Mouse (Mus musculus) CH12.LX (cell line): Measurements from ENCODE around the gene Gm5767.

Experiments used
- EP300 ChIP-seq: IDR thresholded peaks from 2 replicates; pipeline ENCODE4 v1.6.1; 2011; ENCODE audit warnings: low read length, improper control_type of control experiment
- TCF12 ChIP-seq: IDR thresholded peaks from 2 replicates; pipeline ENCODE4 v1.6.1; 2014; ENCODE audit warnings: low read depth, mild to moderate bottlenecking, inconsistent platforms, low read length, improper control_type of control experiment

DNA sequence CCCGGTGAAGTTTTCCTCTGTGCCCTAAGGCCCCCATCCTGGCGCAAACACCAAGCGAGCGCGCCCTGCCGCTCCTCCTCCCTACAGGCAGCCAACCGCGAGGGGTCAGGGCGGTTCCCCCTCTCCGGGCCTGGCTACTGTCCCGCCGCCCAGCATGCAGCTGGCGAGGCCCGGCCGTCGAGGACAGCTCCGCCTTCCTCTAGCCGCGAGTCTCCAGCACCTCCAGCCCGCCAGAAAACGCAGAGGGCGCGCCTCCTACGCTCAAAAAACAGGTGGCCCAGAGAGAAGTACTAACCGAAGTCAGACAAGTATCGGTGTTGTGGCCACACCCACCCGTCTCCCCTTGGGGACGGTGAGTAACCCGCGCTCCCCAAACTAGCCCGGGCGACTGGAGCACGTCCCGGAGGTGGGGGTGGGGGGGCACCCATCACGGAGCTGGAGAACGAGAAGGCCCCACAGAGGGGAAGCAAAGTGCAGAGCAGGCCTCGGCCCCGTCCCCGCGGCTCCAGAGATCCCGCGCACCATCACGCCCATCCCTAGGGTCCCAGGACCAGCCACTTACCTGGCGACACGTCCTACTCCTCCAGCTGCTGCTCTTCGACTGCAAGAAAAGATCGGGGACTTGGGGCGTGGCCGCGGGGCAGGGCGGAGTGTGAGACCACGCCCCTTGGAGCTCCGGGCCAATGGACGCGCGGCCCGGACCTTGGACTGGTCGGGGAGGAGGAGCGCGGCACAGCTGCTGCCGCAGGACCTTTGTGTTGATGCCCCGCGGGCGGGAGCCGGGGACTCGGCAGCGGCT, 8.8 kb upstream of the Gm5767 start, which contains the start of gene Carhsp1:
- 0 out of 2 replicates have a peak, but pooled peaks have one; percentile 4 for TF ChIP-seq EP300
- TF ChIP-seq TCF12, result peak; percentile 93
